Mouse (Mus musculus): ENCODE results near the gene Map3k20. TPM values are rescaled to one million over a fixed set of nuclear protein-coding genes. Genes with fewer than 3 reads are reported as not detected.

The Map3k20 gene
- total RNA-seq, 2 experiments from 2014 or later = 10.7 to 11.5 TPM

Other genes with a start within 250 kb of the Map3k20 start
- 1 to 10 TPM; 6.3 to 6.7 TPM for gene Cdca7, start 190.5 kb downstream of the Map3k20 start, total RNA-seq (2021)

All from layer of hippocampus, postnatal 36 days (tissue).